Mouse (Mus musculus) liver, embryonic 14.5 days (tissue): ENCODE measurements at regions not wholly inside any gene's neighbourhood (a gene's known extent, or its start where the extent isn't known, plus 50 kb on each side); places are given as distances from the start of the nearest gene placed in this dataset.

Experiments used
- CTCF ChIP-seq: IDR thresholded peaks from 2 replicates; pipeline ENCODE4 v1.5.1; 2016; ENCODE audit warnings: antibody characterized with exemption, low read depth, control low read depth
- EP300 ChIP-seq: IDR thresholded peaks from 2 replicates; pipeline ENCODE4 v1.6.1; 2016; ENCODE audit warnings: antibody characterized with exemption, low read depth

GRCm38 (mm10) chr12:69497121-69497520 is 85.7 kb downstream of the Vcpkmt start:
- TF ChIP-seq EP300 (no peak), CTCF (no peak)
